Mouse (Mus musculus) ES-Bruce4 (cell line): Measurements from ENCODE around the gene Reg1. TPM values are rescaled to one million over a fixed set of nuclear protein-coding genes. Genes with fewer than 3 reads are reported as not detected.

Experiments
- H3K27ac ChIP-seq: 2 replicates; pipeline ENCODE4 v1.5.1; 2012; ENCODE audit warnings: low read length, inconsistent platforms; ENCODE audit not compliant: insufficient read depth
- H3K27me3 ChIP-seq: 2 replicates; pipeline ENCODE4 v1.6.1; 2012; ENCODE audit warnings: mild to moderate bottlenecking, low read length, inconsistent platforms; ENCODE audit not compliant: control insufficient read depth, poor library complexity, insufficient read depth, severe bottlenecking
- H3K36me3 ChIP-seq: 2 replicates; pipeline ENCODE4 v1.6.1; 2012; ENCODE audit warnings: inconsistent platforms, mild to moderate bottlenecking, low read length, moderate library complexity; ENCODE audit not compliant: control insufficient read depth, poor library complexity, insufficient read depth, severe bottlenecking
- H3K4me1 ChIP-seq: one replicate; pipeline ENCODE4 v1.8.1; 2011; ENCODE audit warnings: low read length; ENCODE audit not compliant: control insufficient read depth, insufficient read depth
- H3K4me3 ChIP-seq: 2 replicates; pipeline ENCODE4 v1.5.1; 2011; ENCODE audit warnings: low read depth, mild to moderate bottlenecking, low read length
- H3K9ac ChIP-seq: 2 replicates; pipeline ENCODE4 v1.6.1; 2012; ENCODE audit warnings: low read depth, mild to moderate bottlenecking, inconsistent platforms; ENCODE audit not compliant: poor library complexity, severe bottlenecking
- H3K9me3 ChIP-seq: replicated peaks from 2 replicates; pipeline ENCODE4 v1.6.1; 2012; ENCODE audit warnings: mild to moderate bottlenecking, low read length, inconsistent platforms; ENCODE audit not compliant: control insufficient read depth, poor library complexity, insufficient read depth, severe bottlenecking
- CTCF ChIP-seq: IDR thresholded peaks from one replicate; pipeline ENCODE4 v1.8.1; 2011; ENCODE audit warnings: low read depth, low read length
- EP300 ChIP-seq: IDR thresholded peaks from 2 replicates; pipeline ENCODE4 v1.6.1; 2011; ENCODE audit warnings: low read depth, low read length; ENCODE audit not compliant: insufficient read depth
- POLR2A ChIP-seq: IDR thresholded peaks from one replicate; pipeline ENCODE4 v1.8.1; 2011; ENCODE audit warnings: low read length; ENCODE audit not compliant: insufficient read depth
- polyA plus RNA-seq: library from polyadenylated mRNA; stranded (reverse); fragments of >200 nt; gene quantifications from 2 replicates; pipeline ENCODE4 v1.2.4, GENCODE M21; 2011; ENCODE audit warnings: low read depth; ENCODE audit not compliant: missing spikeins, insufficient read depth, insufficient read length

Gene Reg1
- polyA plus RNA-seq, 1 experiment = not detected

GRCm38 (mm10) chr6:78447202-78447601 is 24.7 kb downstream of the Reg1 start:
- no peaks in the 10 kb centered on the region for H3K9me3 ChIP-seq
- H3K27me3 ChIP-seq = no peaks in the 10 kb centered on the region
- H3K9ac ChIP-seq = no peak overlapping the region
- H3K36me3 ChIP-seq = no peaks in the 10 kb centered on the region
- H3K4me1 ChIP-seq = no peaks in the 10 kb centered on the region
- no peak overlapping the region for H3K27ac ChIP-seq
- TF ChIP-seq CTCF (no peak), EP300 (no peak), POLR2A (no peak)
- H3K4me3 ChIP-seq = no peak overlapping the region

GRCm38 (mm10) chr6:78448409-78448808 is 25.9 kb downstream of the Reg1 start:
- Histone ChIP-seq H3K27ac (no peak overlapping the region), H3K4me1 (no peaks in the 10 kb centered on the region), H3K9me3 (no peaks in the 10 kb centered on the region), H3K9ac (no peak overlapping the region), H3K4me3 (no peak overlapping the region), H3K27me3 (no peaks in the 10 kb centered on the region), H3K36me3 (no peaks in the 10 kb centered on the region)
- TF ChIP-seq POLR2A = no peak
- no peak for TF ChIP-seq CTCF
- TF ChIP-seq EP300 = no peak

GRCm38 (mm10) chr6:78452804-78453203 is 30.3 kb downstream of the Reg1 start:
- Histone ChIP-seq H3K9me3 (no peaks in the 10 kb centered on the region), H3K4me3 (no peak overlapping the region), H3K4me1 (no peaks in the 10 kb centered on the region), H3K27ac (no peak overlapping the region), H3K9ac (no peak overlapping the region), H3K36me3 (no peaks in the 10 kb centered on the region), H3K27me3 (no peaks in the 10 kb centered on the region)
- no peak for TF ChIP-seq EP300
- no peak for TF ChIP-seq POLR2A
- no peak for TF ChIP-seq CTCF

GRCm38 (mm10) chr6:78460191-78460825 is 37.8 kb downstream of the Reg1 start:
- no peak overlapping the region for H3K27ac ChIP-seq
- no peaks in the 10 kb centered on the region for H3K36me3 ChIP-seq
- H3K4me3 ChIP-seq = no peak overlapping the region
- H3K27me3 ChIP-seq = no peaks in the 10 kb centered on the region
- no peaks in the 10 kb centered on the region for H3K4me1 ChIP-seq
- no peak overlapping the region for H3K9ac ChIP-seq
- no peaks in the 10 kb centered on the region for H3K9me3 ChIP-seq
- TF ChIP-seq EP300 (no peak), CTCF (no peak), POLR2A (no peak)

- Histone ChIP-seq H3K9ac (no peak overlapping the region), H3K27me3 (no peaks in the 10 kb centered on the region), H3K4me1 (no peaks in the 10 kb centered on the region), H3K27ac (no peak overlapping the region), H3K36me3 (no peaks in the 10 kb centered on the region), H3K4me3 (no peak overlapping the region), H3K9me3 (no peaks in the 10 kb centered on the region)
- TF ChIP-seq CTCF (no peak), POLR2A (no peak), EP300 (no peak)
Observed at GRCm38 (mm10) chr6:78462360-78462759, 39.8 kb downstream of the Reg1 start.

GRCm38 (mm10) chr6:78463266-78463665 is 40.8 kb downstream of the Reg1 start:
- H3K9ac ChIP-seq = no peak overlapping the region
- H3K36me3 ChIP-seq = no peaks in the 10 kb centered on the region
- no peaks in the 10 kb centered on the region for H3K4me1 ChIP-seq
- no peaks in the 10 kb centered on the region for H3K27me3 ChIP-seq
- H3K27ac ChIP-seq = no peak overlapping the region
- H3K4me3 ChIP-seq = no peak overlapping the region
- TF ChIP-seq CTCF = no peak
- no peak for TF ChIP-seq POLR2A
- TF ChIP-seq EP300 = no peak
- no peaks in the 10 kb centered on the region for H3K9me3 ChIP-seq
